Mouse (Mus musculus): ENCODE results near the gene Abcc9.

Gene Abcc9

GRCm38 (mm10) chr6:142564746-142565145 is 137.4 kb downstream of the Abcc9 start:
- no peak overlapping the region for H3K4me3 ChIP-seq (replicated peaks; ENCODE audit: low read length)
- H3K9me3 ChIP-seq (ENCODE audit: low read length) = peaks cover 9% of the 10 kb centered on the region; the same call in 1 of the 2 replicates
- H3K27me3 ChIP-seq (ENCODE audit: insufficient read depth, low read length) = peaks cover 33% of the 10 kb centered on the region
- peaks cover 6% of the 10 kb centered on the region; the same call in 1 of the 2 replicates for H3K4me1 ChIP-seq (replicated peaks; ENCODE audit: low read depth, low read length)
- no peak for TF ChIP-seq POU5F1 (IDR thresholded peaks at IDR 0.05; ENCODE audit: borderline replicate concordance, low read length)
- TF ChIP-seq CTCF (conservative IDR thresholded peaks at IDR 0.05; ENCODE audit: low read length) = no peak
- no peak for TF ChIP-seq NANOG (IDR thresholded peaks at IDR 0.05; ENCODE audit: borderline replicate concordance, low read length)
- no peaks in the 10 kb centered on the region for H3K36me3 ChIP-seq (ENCODE audit: insufficient read depth, low read length)

GRCm38 (mm10) chr6:142561151-142561550 is 141.0 kb downstream of the Abcc9 start:
- TF ChIP-seq CTCF (conservative IDR thresholded peaks at IDR 0.05; ENCODE audit: low read length) (no peak), POU5F1 (IDR thresholded peaks at IDR 0.05; ENCODE audit: borderline replicate concordance, low read length) (no peak), NANOG (IDR thresholded peaks at IDR 0.05; ENCODE audit: borderline replicate concordance, low read length) (no peak)
- no peak overlapping the region for H3K4me3 ChIP-seq (replicated peaks; ENCODE audit: low read length)
- H3K27me3 ChIP-seq (ENCODE audit: insufficient read depth, low read length) = peaks cover 9% of the 10 kb centered on the region
- peaks cover 7% of the 10 kb centered on the region; the same call in 1 of the 2 replicates for H3K9me3 ChIP-seq (ENCODE audit: low read length)
- H3K4me1 ChIP-seq (replicated peaks; ENCODE audit: low read depth, low read length) = no peaks in the 10 kb centered on the region
- H3K36me3 ChIP-seq (ENCODE audit: insufficient read depth, low read length) = no peaks in the 10 kb centered on the region

- H3K4me3 ChIP-seq (replicated peaks; ENCODE audit: low read length) = no peak overlapping the region
- no peaks in the 10 kb centered on the region for H3K9me3 ChIP-seq (ENCODE audit: low read length)
- no peaks in the 10 kb centered on the region for H3K4me1 ChIP-seq (replicated peaks; ENCODE audit: low read depth, low read length)
- 0 out of 2 replicates have a peak, but pooled peaks cover 4% of the 10 kb centered on the region for H3K27me3 ChIP-seq (ENCODE audit: insufficient read depth, low read length)
- no peaks in the 10 kb centered on the region for H3K36me3 ChIP-seq (ENCODE audit: insufficient read depth, low read length)
- TF ChIP-seq NANOG (IDR thresholded peaks at IDR 0.05; ENCODE audit: borderline replicate concordance, low read length) (no peak), POU5F1 (IDR thresholded peaks at IDR 0.05; ENCODE audit: borderline replicate concordance, low read length) (no peak), CTCF (conservative IDR thresholded peaks at IDR 0.05; ENCODE audit: low read length) (no peak)
These were observed 143.1 kb downstream of the Abcc9 start for GRCm38 (mm10) chr6:142558772-142559679.

GRCm38 (mm10) chr6:142558076-142558475 is 144.0 kb downstream of the Abcc9 start:
- no peak overlapping the region for H3K4me3 ChIP-seq (replicated peaks; ENCODE audit: low read length)
- 0 out of 2 replicates have a peak, but pooled peaks cover 4% of the 10 kb centered on the region for H3K27me3 ChIP-seq (ENCODE audit: insufficient read depth, low read length)
- no peak for TF ChIP-seq NANOG (IDR thresholded peaks at IDR 0.05; ENCODE audit: borderline replicate concordance, low read length)
- TF ChIP-seq CTCF (conservative IDR thresholded peaks at IDR 0.05; ENCODE audit: low read length) = peak; percentile 67
- TF ChIP-seq POU5F1 (IDR thresholded peaks at IDR 0.05; ENCODE audit: borderline replicate concordance, low read length) = no peak
- H3K4me1 ChIP-seq (replicated peaks; ENCODE audit: low read depth, low read length) = no peaks in the 10 kb centered on the region
- H3K9me3 ChIP-seq (ENCODE audit: low read length) = no peaks in the 10 kb centered on the region
- no peaks in the 10 kb centered on the region for H3K36me3 ChIP-seq (ENCODE audit: insufficient read depth, low read length)

- no peaks in the 10 kb centered on the region for H3K9me3 ChIP-seq (ENCODE audit: low read length)
- no peak overlapping the region for H3K4me3 ChIP-seq (replicated peaks; ENCODE audit: low read length)
- TF ChIP-seq CTCF (conservative IDR thresholded peaks at IDR 0.05; ENCODE audit: low read length) (no peak), NANOG (IDR thresholded peaks at IDR 0.05; ENCODE audit: borderline replicate concordance, low read length) (no peak), POU5F1 (IDR thresholded peaks at IDR 0.05; ENCODE audit: borderline replicate concordance, low read length) (no peak)
- H3K27me3 ChIP-seq (ENCODE audit: insufficient read depth, low read length) = no peaks in the 10 kb centered on the region
- no peaks in the 10 kb centered on the region for H3K4me1 ChIP-seq (replicated peaks; ENCODE audit: low read depth, low read length)
- no peaks in the 10 kb centered on the region for H3K36me3 ChIP-seq (ENCODE audit: insufficient read depth, low read length)
These were observed 146.1 kb downstream of the Abcc9 start for GRCm38 (mm10) chr6:142555988-142556387.

- Histone ChIP-seq H3K4me1 (replicated peaks; ENCODE audit: low read depth, low read length) (no peaks in the 10 kb centered on the region), H3K36me3 (ENCODE audit: insufficient read depth, low read length) (no peaks in the 10 kb centered on the region), H3K9me3 (ENCODE audit: low read length) (no peaks in the 10 kb centered on the region), H3K27me3 (ENCODE audit: insufficient read depth, low read length) (no peaks in the 10 kb centered on the region), H3K4me3 (replicated peaks; ENCODE audit: low read length) (no peak overlapping the region)
- TF ChIP-seq NANOG (IDR thresholded peaks at IDR 0.05; ENCODE audit: borderline replicate concordance, low read length) = no peak
- TF ChIP-seq POU5F1 (IDR thresholded peaks at IDR 0.05; ENCODE audit: borderline replicate concordance, low read length) = no peak
- TF ChIP-seq CTCF (conservative IDR thresholded peaks at IDR 0.05; ENCODE audit: low read length) = no peak
These were observed 150.6 kb downstream of the Abcc9 start for GRCm38 (mm10) chr6:142551482-142551881.

GRCm38 (mm10) chr6:142550871-142551270 is 151.2 kb downstream of the Abcc9 start:
- no peaks in the 10 kb centered on the region for H3K9me3 ChIP-seq (ENCODE audit: low read length)
- no peaks in the 10 kb centered on the region for H3K27me3 ChIP-seq (ENCODE audit: insufficient read depth, low read length)
- no peaks in the 10 kb centered on the region for H3K36me3 ChIP-seq (ENCODE audit: insufficient read depth, low read length)
- H3K4me1 ChIP-seq (replicated peaks; ENCODE audit: low read depth, low read length) = no peaks in the 10 kb centered on the region
- TF ChIP-seq CTCF (conservative IDR thresholded peaks at IDR 0.05; ENCODE audit: low read length) = no peak
- no peak for TF ChIP-seq NANOG (IDR thresholded peaks at IDR 0.05; ENCODE audit: borderline replicate concordance, low read length)
- TF ChIP-seq POU5F1 (IDR thresholded peaks at IDR 0.05; ENCODE audit: borderline replicate concordance, low read length) = no peak
- H3K4me3 ChIP-seq (replicated peaks; ENCODE audit: low read length) = no peak overlapping the region

- Histone ChIP-seq H3K4me1 (replicated peaks; ENCODE audit: low read depth, low read length) (peaks cover 6% of the 10 kb centered on the region), H3K36me3 (ENCODE audit: insufficient read depth, low read length) (no peaks in the 10 kb centered on the region), H3K27me3 (ENCODE audit: insufficient read depth, low read length) (peaks cover 6% of the 10 kb centered on the region; the same call in 1 of the 2 replicates), H3K9me3 (ENCODE audit: low read length) (no peaks in the 10 kb centered on the region), H3K4me3 (replicated peaks; ENCODE audit: low read length) (no peak overlapping the region)
- TF ChIP-seq NANOG (IDR thresholded peaks at IDR 0.05; ENCODE audit: borderline replicate concordance, low read length) (no peak), CTCF (conservative IDR thresholded peaks at IDR 0.05; ENCODE audit: low read length) (no peak), POU5F1 (IDR thresholded peaks at IDR 0.05; ENCODE audit: borderline replicate concordance, low read length) (no peak)
These were observed 153.7 kb downstream of the Abcc9 start for GRCm38 (mm10) chr6:142548377-142548776.
